Mouse (Mus musculus) brain, embryonic 14.5 days (tissue): ENCODE measurements around the gene Pak3.

ENCODE experiments used
- CTCF ChIP-seq: fragments of 200-500 bp; IDR thresholded peaks from 2 replicates; pipeline ENCODE4 v1.5.1; 2012; ENCODE audit warnings: inconsistent platforms, mild to moderate bottlenecking, moderate library complexity, borderline replicate concordance; ENCODE audit not compliant: insufficient read depth, insufficient read length; ENCODE audit errors: extremely low read depth
- POLR2A ChIP-seq: fragments of 200-500 bp; IDR thresholded peaks from 2 replicates; pipeline ENCODE4 v1.6.1; 2012; ENCODE audit warnings: mild to moderate bottlenecking, inconsistent platforms, borderline replicate concordance; ENCODE audit not compliant: poor library complexity, insufficient read depth, insufficient read length, severe bottlenecking; ENCODE audit errors: extremely low read depth

DNA sequence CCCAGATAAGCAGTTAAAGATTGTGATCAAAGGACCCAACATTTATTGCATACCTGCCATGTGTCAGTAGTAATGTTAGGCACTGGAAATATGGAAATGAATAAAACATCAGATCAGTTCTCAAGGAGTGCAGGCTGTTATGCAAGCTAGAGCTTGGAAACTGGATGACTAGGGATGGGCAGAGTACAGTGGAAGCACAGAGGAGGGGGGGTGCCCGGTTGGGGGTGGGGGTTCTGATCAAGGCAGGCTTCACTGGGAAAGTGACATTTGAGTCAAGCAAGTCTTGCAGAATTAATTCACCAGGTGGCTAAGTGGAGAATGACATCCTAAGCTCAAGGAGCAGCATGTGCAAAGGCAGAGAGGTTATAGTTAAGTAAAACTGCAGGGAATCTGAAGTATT is 1.8 kb downstream of the Pak3 start:
- TF ChIP-seq CTCF (no peak), POLR2A (no peak)
